Mouse (Mus musculus) skeletal muscle tissue, adult 2 months (tissue): Measurements from ENCODE around the gene Pear1.

ENCODE experiments used
- DNase-seq: peaks from one replicate; pipeline ENCODE4 v3.0.0-alpha.2; 2012; ENCODE audit warnings: low read depth, low spot score

Gene Pear1

GRCm38 (mm10) chr3:87765631-87766283 lies 58.3 kb downstream of the Pear1 start:
- DNase-seq = no peak

GRCm38 (mm10) chr3:87765091-87765490 lies 59.0 kb downstream of the Pear1 start:
- DNase-seq = peak; percentile 27

- peak; percentile 25 for DNase-seq
Measured at GRCm38 (mm10) chr3:87764506-87764905, 59.6 kb downstream of the Pear1 start.

DNA sequence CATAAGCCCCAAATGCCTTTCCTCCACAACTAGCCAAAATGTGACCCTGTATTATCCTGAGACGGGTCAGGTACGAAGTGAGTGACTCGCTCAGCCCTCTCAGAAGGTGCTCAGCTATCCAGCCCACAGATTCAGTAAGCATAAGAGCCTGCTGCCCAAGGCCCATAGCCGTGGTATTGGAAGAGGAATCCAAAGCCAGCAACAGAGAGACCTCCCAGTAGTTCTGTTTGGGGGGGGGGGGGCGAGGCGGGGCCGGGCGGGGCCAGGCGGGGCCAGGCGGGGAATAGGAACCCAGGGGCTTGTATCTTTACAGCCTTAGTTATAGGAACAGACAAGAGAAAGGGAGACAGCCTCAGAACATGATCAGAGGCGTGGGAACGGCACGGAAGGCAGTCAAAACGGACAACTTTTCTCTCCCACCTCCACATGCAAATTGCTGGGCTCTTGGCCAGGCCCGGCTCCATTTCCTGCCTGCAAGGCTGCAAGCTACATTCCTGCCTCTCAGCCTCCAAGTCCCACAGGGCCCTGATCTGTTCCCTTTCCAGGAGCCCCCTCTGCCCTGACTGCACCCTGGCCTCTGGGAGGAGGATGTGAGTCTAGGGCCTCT lies 60.3 kb downstream of the Pear1 start:
- peak; percentile 53 for DNase-seq

- no peak for DNase-seq
Measured at GRCm38 (mm10) chr3:87763202-87763601, 60.9 kb downstream of the Pear1 start.

DNA sequence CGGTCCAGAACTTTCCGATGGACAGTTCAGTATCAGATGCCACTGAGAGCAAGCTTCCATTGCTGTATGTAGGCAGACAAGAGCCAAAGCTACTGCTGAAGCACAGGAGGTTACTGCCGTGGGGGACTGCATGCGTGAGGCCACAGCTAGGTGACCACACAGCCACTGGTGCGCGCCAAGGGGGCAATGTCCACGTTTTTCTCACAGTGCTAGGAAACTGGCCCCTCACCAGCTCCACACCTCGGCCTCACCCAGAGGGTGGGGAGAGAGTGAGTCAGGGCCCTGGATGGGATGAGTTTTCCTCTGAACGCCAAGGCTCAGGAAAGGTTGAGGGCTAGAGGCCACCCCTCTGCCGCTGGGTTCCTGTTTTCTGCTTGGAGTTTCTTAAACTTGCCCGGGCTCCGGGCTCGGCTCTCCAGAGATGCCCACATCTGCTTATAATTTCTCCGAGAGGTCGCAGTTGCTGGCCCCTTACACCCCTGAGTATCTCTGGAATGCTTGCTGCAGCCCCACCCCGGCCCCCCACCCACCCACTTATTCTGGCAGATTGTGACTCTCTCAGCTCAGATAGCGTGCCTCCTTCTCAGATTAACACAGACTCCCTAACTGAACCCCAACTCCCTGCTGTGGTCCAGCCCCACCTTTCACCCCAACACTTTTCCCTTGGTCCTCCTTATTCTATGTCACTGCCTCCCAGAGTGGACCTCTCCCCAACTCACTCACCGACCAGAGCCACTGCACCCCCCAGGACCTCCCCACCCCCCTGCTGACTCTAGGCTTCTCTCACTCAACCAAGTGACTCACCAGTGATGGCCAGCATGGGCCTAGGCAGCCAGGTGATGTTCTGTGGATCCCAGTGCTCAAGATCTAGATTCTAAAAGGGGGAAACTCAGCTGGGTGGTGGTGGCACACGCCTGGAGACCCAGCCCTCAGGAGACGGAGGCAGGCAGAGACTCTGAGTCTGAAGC lies 62.4 kb downstream of the Pear1 start:
- no peak for DNase-seq

DNA sequence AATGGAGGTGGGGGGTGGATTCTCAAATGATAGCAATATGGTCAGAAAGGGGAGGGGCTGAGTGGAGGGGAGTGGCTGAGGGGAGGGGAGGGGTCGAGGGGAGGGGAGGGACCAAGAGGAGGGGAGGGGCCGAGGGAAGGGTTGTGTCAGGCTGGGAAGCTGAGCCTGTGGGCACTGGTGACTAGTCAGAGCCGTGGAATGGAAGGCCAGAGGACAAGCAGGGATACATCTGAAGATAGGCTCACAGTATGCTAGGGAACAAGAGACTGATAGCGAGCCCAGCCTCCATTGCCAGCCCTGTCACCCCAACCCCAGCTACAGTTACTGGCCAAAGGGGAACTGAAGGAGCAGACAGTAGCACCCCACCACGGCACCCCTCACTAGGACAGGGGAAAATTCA lies 65.5 kb downstream of the Pear1 start:
- DNase-seq = no peak

- no peak for DNase-seq
Measured at GRCm38 (mm10) chr3:87756488-87756887, 67.6 kb downstream of the Pear1 start.

DNA sequence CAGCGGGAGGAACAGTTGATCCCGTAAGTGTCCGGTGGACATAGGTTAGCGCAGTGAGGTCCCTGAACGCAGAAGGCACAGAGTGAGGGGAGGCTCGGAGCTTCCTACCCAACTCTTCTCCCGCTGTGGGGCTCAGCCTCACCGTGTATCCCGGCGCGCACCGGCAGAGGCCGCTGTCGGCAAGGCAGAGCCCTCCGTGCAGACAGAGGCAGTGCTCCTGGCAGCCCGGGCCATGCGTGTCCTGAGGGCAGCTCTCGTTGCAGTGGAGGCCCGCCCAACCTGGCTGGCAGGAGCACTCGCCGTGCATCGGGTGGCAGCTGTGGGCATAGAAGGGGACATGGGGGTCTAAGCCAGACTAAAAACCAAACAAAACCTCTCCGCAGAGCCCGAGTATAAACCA lies 68.1 kb downstream of the Pear1 start:
- DNase-seq = peak; percentile 52

DNA sequence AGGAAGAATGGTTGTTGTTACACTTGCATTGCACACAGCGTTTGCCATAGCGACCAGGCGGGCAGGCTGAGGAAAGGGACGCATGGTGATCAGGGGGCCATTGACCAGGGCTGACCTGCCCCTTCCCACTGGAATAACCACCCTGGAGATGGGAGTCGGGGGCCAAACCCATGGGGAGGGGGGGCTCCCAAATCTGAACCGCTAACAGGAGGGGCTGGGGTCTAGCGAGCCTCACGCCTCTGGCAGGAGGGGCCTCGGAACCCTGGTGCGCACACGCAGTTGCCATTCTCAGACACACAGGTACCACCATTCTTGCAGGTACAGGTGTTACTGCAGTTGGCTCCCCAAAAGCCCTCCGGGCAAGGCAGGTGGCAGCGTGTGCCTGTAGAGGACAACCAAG lies 70.3 kb downstream of the Pear1 start:
- no peak for DNase-seq

- no peak for DNase-seq
Measured at GRCm38 (mm10) chr3:87752567-87752966, 71.5 kb downstream of the Pear1 start.

- DNase-seq = no peak
Measured at GRCm38 (mm10) chr3:87749977-87750376, 74.1 kb downstream of the Pear1 start.

GRCm38 (mm10) chr3:87749036-87749435 lies 75.1 kb downstream of the Pear1 start:
- peak; percentile 28 for DNase-seq

DNA sequence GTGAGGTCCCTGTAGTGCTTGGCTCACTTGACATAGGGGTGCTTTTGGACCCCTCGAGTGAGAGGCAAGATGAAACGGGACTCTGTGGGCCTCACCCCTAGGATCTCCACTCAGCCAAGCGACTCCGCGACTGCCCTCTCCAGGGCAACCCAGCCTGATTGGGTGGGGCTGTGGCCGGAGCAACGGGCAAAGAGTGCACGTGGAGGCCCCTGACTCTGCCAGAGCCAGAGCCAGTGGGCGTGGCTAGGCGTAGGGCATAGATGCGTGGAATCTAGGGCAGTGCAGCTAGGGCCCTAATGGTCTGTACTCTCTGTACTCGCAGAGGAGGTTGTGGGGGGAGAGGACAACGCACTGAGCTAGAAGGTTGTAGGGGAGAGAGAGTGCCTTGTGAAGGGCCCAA lies 75.7 kb downstream of the Pear1 start, which contains the start of gene Lrrc71:
Gene Lrrc71, minus strand, starts transcription at position 195 of the 400 bp plus-strand sequence.
- no peak for DNase-seq

DNA sequence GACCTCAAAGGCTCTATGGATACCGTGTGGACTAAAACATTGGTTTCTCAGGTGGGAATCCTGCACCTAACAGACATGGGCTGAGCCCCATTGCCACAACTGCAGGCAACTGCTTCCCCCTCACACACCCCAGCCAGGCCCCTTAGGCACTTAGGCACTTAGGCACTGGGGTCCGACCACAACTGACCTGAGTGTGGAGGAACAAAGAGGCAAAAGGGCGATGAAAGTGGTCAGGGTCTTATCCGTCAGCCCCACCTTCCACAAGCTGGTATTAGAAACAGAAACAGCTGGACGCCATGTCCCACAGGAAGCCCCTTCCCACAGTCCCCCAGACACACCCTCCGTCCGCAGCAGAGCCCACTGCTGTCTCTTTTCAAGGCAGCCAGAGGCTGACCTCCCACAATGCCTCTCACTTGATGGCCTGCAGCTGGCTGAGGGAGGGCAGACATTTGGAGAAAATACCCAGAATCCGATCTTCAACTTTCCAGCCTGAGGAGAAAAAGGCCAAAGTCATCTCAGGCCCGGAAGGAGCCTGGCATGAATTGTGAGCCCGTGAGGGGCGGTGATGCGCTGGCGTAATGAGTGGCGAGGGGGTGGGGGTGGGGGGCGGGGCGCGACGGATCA lies 79.0 kb downstream of the Pear1 start:
- DNase-seq = no peak

GRCm38 (mm10) chr3:87743927-87744326 lies 80.2 kb downstream of the Pear1 start:
- DNase-seq = no peak

DNA sequence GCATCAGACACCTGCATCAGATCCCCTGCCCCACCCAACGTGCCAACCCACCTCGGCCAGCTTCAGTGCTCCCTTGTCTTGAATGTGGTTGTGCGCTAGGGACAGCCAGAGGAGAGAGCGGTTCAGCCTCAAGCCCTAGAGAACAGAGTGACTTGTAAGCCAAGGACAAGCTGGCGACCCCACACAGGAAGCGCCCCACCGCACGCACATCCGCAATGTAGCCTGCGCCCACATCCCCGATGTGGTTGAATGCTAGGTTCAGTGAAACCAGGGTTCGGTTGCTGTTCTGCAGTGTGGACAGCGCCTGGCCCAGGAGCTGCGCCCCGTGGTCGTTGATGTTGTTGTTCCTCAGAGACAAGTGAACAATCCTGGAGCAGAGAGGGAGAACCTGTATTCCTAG lies 81.4 kb downstream of the Pear1 start:
- no peak for DNase-seq

DNA sequence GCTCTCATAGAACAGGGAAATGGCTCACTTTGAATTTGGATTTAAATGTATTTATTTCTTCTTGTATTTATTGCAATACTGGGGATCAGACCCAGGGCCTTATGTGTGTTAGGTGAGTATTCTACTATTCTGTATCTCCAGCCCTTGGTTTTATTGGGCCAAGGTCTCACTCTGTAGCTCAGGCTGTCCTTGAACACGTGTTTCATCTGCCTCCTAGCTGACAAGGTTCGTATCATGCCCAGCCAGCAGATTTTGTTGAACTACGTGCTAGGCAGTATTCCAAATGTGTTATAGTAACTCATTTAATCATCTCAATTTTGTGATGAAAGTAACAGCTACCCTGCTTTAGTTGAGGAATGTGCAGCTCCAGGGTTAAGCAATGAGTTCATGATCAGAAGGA lies 82.1 kb downstream of the Pear1 start:
- no peak for DNase-seq

- DNase-seq = no peak
Measured at GRCm38 (mm10) chr3:87738906-87739305, 85.2 kb downstream of the Pear1 start.

- DNase-seq = no peak
Measured at GRCm38 (mm10) chr3:87735335-87735734, 88.8 kb downstream of the Pear1 start.

DNA sequence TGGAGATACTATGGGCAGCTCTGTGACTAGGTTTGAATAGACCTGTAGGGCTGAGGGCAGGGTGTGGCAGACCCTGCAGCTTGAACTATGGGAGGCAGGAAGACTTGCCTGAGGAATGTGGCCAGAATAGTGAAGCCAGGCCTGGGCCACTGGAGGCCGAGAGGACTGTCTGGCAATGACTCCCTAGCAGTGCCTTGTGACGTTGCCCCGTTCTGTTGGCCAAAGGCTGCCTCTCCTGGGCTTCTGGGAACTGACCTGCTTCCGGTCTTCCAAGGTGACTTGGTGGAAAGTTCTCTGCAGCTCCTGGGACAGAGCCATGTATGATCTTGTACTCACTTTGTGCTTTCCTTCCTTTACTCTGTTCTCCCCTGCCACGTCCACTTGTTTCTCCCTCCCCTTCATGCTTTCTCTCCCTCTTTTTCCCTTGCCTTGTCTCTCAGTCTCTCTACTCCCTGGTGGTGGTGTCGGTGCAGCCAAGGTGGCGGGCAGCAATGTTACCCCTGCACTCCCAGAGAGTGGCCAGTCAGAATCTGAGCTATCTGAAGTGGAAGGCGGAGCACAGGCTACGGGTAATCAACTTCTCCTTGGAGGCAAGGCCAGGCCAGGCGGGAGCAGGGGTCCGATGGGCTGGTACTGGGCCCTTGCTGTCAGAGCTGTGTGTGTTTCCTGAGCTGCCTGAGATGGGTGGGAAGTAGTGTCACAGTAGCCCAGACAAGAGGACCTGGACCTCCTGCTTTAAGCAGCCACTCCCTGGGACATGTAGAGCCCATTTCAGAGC lies 89.9 kb downstream of the Pear1 start:
- DNase-seq = no peak
